Mouse (Mus musculus) midbrain, postnatal 0 days (tissue): Measurements from ENCODE around the gene Slc25a10. TPM values are rescaled to one million over a fixed set of nuclear protein-coding genes. Genes with fewer than 3 reads are reported as not detected.

Experiments used
- ATAC-seq: fragments of 200-750 bp; cut with Nextera tagmentation; 2 replicates; pipeline ENCODE4 v1.8.0; 2017; ENCODE audit warnings: moderate number of reproducible peaks, mild to moderate bottlenecking, moderate TSS enrichment, moderate library complexity; ENCODE audit not compliant: low FRiP score
- DNase-seq: peaks from one replicate; pipeline ENCODE4 v3.0.0-alpha.2; 2015; ENCODE audit warnings: low spot score
- H3K27ac ChIP-seq: fragments of 300-500 bp; sonication (generic); 2 replicates; pipeline ENCODE4 v1.5.1; 2014; ENCODE audit warnings: low read depth, mild to moderate bottlenecking, low read length, mixed read lengths
- H3K27me3 ChIP-seq: fragments of 300-500 bp; sonication (generic); 2 replicates; pipeline ENCODE4 v1.6.1; 2014; ENCODE audit warnings: low read length, control low read depth, mixed read lengths; ENCODE audit not compliant: insufficient read depth
- H3K36me3 ChIP-seq: fragments of 300-500 bp; sonication (generic); 2 replicates; pipeline ENCODE4 v1.6.1; 2014; ENCODE audit warnings: low read length, control low read depth, mixed read lengths; ENCODE audit not compliant: insufficient read depth
- H3K4me1 ChIP-seq: fragments of 300-500 bp; sonication (generic); 2 replicates; pipeline ENCODE4 v1.6.1; 2014; ENCODE audit warnings: mild to moderate bottlenecking, control low read depth, antibody characterized with exemption, low read length, mixed read lengths; ENCODE audit not compliant: insufficient read depth
- H3K4me2 ChIP-seq: fragments of 300-500 bp; sonication (generic); 2 replicates; pipeline ENCODE4 v1.6.1; 2014; ENCODE audit warnings: low read depth, mild to moderate bottlenecking, low read length, mixed read lengths; ENCODE audit not compliant: poor library complexity, severe bottlenecking
- H3K4me3 ChIP-seq: fragments of 300-500 bp; sonication (generic); 2 replicates; pipeline ENCODE4 v1.5.1; 2014; ENCODE audit warnings: low read depth, mild to moderate bottlenecking, low read length, moderate library complexity
- H3K9ac ChIP-seq: fragments of 300-500 bp; sonication (generic); replicated peaks from 2 replicates; pipeline ENCODE4 v1.6.1; 2014; ENCODE audit warnings: mild to moderate bottlenecking, low read length, moderate library complexity, mixed read lengths; ENCODE audit not compliant: poor library complexity, severe bottlenecking
- H3K9me3 ChIP-seq: fragments of 300-500 bp; sonication (generic); 2 replicates; pipeline ENCODE4 v1.6.1; 2016; ENCODE audit warnings: low read length, control low read depth
- CTCF ChIP-seq: IDR thresholded peaks from 2 replicates; pipeline ENCODE4 v1.5.1; 2016; ENCODE audit warnings: antibody characterized with exemption, mild to moderate bottlenecking
- WGBS: fragments of 180-500 bp; shearing (Covaris S2); extraction: QIAGEN DNeasy Blood & Tissue Kit; methylation state at CpG from one replicate; pipeline ENCODE4 v1.1.7; 2014; 5-methylcytosine and 5-hydroxymethylcytosine counted together
- polyA plus RNA-seq: library from polyadenylated mRNA; unstranded; fragments of >200 nt; fragmentation: Nextera tagmentation; extraction: Ambion mirVana; gene quantifications from 2 replicates; pipeline ENCODE4 v1.2.1, GENCODE M21; 2015
- total RNA-seq: library from RNA; depleted of rRNA; stranded (reverse); fragments of >200 nt; gene quantifications from 2 replicates; pipeline ENCODE4 v1.2.3, GENCODE M21; 2014; rRNA removed

Gene Slc25a10
- total RNA-seq = 28.4 and 30.1 TPM in 2 replicates
- polyA plus RNA-seq = 19.8 and 21.4 TPM in 2 replicates

DNA sequence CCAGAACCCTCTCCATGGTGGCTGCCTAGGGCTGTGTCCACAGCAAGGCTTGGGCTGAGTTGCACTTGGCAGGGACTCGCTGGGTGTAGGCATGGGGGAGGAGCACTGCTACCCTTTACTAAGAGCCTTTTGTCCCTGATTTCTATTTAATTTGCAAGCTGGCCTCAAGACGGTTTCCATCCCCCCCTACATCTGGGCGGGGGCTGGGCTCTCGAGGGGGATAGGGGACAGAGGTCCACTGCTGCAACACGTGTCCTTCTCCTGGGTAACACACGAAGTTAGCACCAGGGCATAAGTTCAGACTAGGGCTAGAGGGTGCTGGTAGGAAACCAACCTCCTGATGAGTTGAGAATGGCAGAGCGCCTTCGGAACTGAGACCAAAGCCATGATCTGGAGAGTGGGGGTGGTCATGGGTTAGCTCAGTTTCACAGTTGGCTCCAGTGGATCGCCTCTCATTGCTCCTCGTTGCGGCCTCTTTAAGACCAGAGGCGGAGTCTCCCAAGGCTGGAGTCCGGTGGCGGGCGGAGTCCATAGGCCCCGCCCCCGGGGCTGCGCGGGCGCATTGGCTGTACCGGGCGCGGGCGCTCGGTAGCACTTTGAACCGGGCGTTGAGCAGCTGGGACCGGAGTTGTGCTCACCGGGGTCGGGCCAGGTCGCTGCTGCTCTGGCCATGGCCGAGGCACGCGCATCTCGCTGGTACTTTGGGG lies at the start of gene Slc25a10:
TSS of gene Slc25a10 (plus strand) at position 524 of the 707 bp plus-strand sequence.
- DNase-seq (peak; percentile 94), ATAC-seq (peak; percentile 86)
- Histone ChIP-seq H3K4me1 (peaks cover 18% of the 10 kb centered on the region), H3K4me3 (peak within 1 kb of the TSS; percentile 66), H3K36me3 (peaks cover 34% of the 10 kb centered on the region), H3K9me3 (no peaks in the 10 kb centered on the region), H3K9ac (peak within 1 kb of the TSS; percentile 64), H3K4me2 (peak within 1 kb of the TSS; percentile 74), H3K27me3 (no peaks in the 10 kb centered on the region), H3K27ac (peak within 1 kb of the TSS; percentile 55)
- TF ChIP-seq CTCF = no peak
- WGBS = under 1% methylated on average over 35 of the region's 35 CpGs

DNA sequence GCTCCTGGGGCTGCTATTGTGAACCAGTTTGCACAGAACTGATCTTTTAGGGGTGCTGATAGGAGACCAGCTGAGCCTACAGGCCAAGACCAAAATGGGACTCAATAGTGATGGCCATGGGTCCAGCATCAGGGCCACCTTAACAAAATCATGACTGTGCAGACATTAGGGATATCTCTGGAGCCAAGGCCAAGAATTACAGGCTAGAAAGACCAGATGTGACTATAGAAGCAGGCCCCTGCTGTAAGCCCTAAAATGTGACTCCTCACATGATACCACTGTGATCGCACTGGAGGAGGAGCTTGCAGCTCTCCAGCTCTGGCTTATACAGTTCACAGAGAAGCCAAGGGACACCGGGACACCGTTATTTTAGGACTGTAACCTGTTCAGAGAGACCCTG lies 49.3 kb upstream of the Slc25a10 start, which contains the start of gene Tspan10:
TSS of gene Tspan10 (plus strand) at position 301 of the 400 bp plus-strand sequence.
- H3K4me3 ChIP-seq = no peak within 1 kb of the TSS
- no peaks in the 10 kb centered on the region for H3K4me1 ChIP-seq
- H3K4me2 ChIP-seq = no peak within 1 kb of the TSS
- H3K9ac ChIP-seq = no peak within 1 kb of the TSS
- H3K27ac ChIP-seq = no peak within 1 kb of the TSS
- no peaks in the 10 kb centered on the region for H3K9me3 ChIP-seq
- H3K27me3 ChIP-seq = no peaks in the 10 kb centered on the region
- no peak for ATAC-seq
- no peaks in the 10 kb centered on the region for H3K36me3 ChIP-seq
- DNase-seq = no peak
- TF ChIP-seq CTCF = no peak
- 90% methylated on average over 3 of the region's 3 CpGs for WGBS

DNA sequence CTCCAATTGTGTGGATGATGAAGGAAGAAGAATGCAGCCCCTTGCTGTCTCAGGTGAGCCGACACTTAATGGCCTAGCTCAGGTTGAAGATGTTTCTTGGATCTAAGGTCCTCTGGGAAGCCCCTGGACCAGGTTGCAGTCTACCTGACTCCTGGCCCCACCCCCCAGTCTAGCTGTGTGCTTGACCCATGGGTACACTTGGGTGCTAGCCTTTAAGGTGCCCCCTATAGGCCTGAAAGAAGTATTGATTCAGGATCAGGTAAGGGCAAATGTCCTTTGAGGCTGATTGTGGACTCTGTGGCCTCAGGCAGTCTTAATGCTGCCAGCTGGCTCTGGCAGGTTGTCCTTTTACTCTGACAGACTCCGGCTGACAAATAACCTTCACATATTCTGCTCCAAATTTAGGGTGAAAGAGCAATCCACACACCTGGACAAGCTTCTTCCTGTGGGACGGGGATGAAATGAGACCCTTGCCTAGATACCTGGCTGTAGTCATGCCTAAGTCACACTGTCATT lies 48.8 kb upstream of the Slc25a10 start:
- H3K4me3 ChIP-seq = no peak overlapping the region
- no peak for TF ChIP-seq CTCF
- H3K9me3 ChIP-seq = no peaks in the 10 kb centered on the region
- H3K4me2 ChIP-seq = no peak overlapping the region
- no peaks in the 10 kb centered on the region for H3K4me1 ChIP-seq
- ATAC-seq = no peak
- 73% methylated on average over 3 of the region's 3 CpGs for WGBS
- no peak for DNase-seq
- H3K9ac ChIP-seq = no peak overlapping the region
- H3K36me3 ChIP-seq = no peaks in the 10 kb centered on the region
- no peaks in the 10 kb centered on the region for H3K27me3 ChIP-seq
- no peak overlapping the region for H3K27ac ChIP-seq

DNA sequence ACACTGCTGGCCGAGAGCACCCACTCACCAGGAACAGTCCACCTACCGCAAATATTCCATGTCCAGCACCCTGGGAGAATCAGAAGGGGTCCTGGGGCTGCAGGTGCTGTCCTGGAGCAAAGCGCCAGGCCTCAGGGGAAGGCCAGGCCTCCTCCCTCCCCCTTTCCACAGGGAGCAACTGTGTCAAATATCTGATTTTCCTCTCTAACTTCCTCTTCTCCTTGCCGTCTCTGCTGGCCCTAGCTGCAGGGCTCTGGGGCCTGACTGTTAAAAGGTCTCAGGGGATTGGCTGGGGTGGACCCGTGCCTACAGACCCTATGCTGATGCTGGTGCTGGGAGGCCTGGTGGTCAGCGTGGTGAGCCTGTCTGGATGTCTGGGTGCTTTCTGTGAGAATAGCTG lies 47.5 kb upstream of the Slc25a10 start:
- H3K36me3 ChIP-seq = no peaks in the 10 kb centered on the region
- no peaks in the 10 kb centered on the region for H3K9me3 ChIP-seq
- DNase-seq (no peak), ATAC-seq (no peak)
- H3K4me3 ChIP-seq = no peak overlapping the region
- no peak overlapping the region for H3K4me2 ChIP-seq
- WGBS = 74% methylated on average over 6 of the region's 6 CpGs
- no peak overlapping the region for H3K27ac ChIP-seq
- H3K9ac ChIP-seq = no peak overlapping the region; the same call in 1 of the 2 replicates
- no peaks in the 10 kb centered on the region for H3K4me1 ChIP-seq
- no peaks in the 10 kb centered on the region for H3K27me3 ChIP-seq
- no peak for TF ChIP-seq CTCF

- no peak overlapping the region for H3K4me3 ChIP-seq
- no peak overlapping the region for H3K27ac ChIP-seq
- no peak for DNase-seq
- no peak overlapping the region for H3K4me2 ChIP-seq
- no peaks in the 10 kb centered on the region for H3K4me1 ChIP-seq
- no peaks in the 10 kb centered on the region for H3K9me3 ChIP-seq
- no peaks in the 10 kb centered on the region for H3K36me3 ChIP-seq
- H3K27me3 ChIP-seq = no peaks in the 10 kb centered on the region
- TF ChIP-seq CTCF = no peak
- ATAC-seq = no peak
- 77% methylated on average over 3 of the region's 3 CpGs for WGBS
- no peak overlapping the region for H3K9ac ChIP-seq
Measured at GRCm38 (mm10) chr11:120445475-120445874, 46.2 kb upstream of the Slc25a10 start.

DNA sequence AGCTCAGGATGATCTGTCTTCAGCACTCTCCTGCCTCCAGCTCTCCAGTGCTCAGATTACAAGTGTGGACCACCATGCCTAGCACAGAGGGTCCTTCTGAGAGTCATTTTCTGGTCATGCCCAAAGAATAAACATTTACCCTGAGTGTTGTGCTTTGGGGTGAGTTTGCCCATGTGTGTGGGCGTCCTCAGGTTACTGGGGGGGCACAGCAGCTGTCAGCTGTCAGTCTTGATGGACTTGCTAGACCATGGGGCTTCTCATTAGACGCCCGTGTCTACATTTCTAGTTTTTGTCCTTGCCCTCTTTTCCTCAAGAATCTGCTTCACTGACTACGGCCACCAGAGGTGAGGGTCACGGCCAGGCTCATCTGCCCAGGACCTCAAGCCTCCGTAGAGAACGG lies 44.5 kb upstream of the Slc25a10 start:
- Histone ChIP-seq H3K4me3 (no peak overlapping the region), H3K9ac (no peak overlapping the region), H3K4me1 (no peaks in the 10 kb centered on the region), H3K27me3 (no peaks in the 10 kb centered on the region), H3K4me2 (no peak overlapping the region), H3K9me3 (no peaks in the 10 kb centered on the region), H3K27ac (no peak overlapping the region), H3K36me3 (no peaks in the 10 kb centered on the region)
- TF ChIP-seq CTCF = no peak
- ATAC-seq = no peak
- DNase-seq = no peak
- whole genome bisulfite sequencing = 80% methylated on average over 7 of the region's 7 CpGs
